Mouse (Mus musculus) urinary bladder, postnatal 4 days (tissue): Measurements from ENCODE around the gene Zbtb16.

Experiments used
- DNase-seq, 2 experiments: peaks; one replicate each; pipeline ENCODE4 v3.0.0; 2021 to 2022; ENCODE audit warnings: low spot score in 2 of 2

Zbtb16 gene

DNA sequence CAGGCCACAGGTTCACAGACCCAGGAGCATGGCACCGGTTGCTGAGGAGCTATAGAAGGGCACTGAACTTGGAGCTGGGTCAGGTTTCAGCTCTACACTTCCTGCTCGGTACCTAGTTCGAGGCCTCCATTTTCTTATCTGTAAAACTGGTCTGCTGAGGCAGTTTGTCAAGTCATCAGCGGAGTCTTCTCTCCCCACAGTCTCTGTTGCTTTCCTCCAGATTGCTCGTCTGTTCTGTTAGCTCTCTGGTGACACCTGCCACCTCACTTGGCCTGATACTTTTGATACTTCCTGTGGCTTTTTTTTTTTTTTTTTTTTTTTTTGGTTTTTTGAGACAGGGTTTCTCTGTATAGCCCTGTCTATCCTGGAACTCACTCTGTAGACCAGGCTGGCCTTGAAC is 124.2 kb downstream of the Zbtb16 start:
- no peak for DNase-seq

DNA sequence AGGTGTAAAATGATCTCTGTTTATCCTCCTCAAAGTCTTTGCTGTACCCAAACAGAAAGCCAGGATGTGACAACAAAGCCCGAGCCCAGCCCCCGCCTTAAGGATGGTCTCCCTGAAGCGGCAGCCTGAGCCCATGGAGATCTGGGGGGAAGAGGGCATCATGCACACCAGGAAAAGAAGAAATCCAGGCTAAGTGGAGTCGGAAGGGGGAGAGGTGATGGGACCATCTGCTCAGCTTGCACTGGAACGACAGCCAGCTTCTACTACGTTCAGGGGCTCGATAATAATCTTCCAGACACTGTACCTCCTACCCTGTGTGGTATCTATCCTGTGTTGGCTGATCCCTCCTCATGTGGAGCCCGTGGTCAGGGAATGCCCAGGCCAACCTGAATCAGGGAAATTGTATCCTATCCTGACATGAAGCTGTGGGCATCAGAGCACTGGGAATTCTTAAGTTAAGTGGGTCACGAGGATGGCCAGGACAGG is 124.7 kb downstream of the Zbtb16 start:
- no peak for DNase-seq

DNA sequence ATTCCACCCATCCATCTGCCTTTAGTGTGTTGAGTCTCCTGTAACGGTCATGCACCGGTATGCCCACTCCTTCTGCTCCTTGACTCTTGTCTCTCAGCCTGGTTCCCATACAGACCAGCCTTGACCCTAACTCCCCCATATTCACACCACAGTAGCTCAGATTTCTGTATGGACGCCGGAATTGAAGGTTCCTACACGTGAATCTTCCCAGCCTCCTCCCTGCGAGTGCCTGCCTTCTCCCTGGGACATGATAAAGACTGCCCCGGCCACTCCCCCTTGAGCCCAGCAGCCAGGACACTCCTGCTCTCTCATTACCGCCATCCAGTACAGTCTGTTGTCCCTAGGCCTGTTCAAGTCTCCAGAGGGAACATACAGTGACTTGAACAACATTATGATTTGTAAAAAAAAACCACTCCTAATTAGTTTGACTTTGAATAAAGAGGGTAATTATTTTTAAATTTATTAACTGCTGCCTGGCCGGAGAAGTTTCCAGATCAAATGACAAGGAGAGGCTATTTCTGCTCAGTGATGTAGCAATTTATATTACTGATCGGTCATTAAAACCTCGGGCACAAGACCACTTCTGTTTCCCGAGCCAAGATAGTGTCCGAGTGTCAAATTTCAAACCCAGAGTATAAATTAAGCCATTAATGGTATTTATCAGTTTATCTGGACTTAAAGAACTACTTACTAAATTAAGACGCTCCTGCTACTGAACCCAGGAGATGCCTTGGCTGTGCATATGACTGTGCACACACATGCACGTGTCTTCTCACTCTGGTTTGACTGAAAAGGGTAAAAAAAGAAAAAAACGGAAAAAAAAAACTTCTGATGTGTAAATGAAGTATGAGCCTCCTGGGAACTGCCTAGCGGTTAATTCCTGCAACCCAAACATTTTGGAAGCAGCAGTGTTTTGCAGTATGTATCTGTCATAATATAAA is 125.4 kb downstream of the Zbtb16 start:
- no peak for DNase-seq

DNA sequence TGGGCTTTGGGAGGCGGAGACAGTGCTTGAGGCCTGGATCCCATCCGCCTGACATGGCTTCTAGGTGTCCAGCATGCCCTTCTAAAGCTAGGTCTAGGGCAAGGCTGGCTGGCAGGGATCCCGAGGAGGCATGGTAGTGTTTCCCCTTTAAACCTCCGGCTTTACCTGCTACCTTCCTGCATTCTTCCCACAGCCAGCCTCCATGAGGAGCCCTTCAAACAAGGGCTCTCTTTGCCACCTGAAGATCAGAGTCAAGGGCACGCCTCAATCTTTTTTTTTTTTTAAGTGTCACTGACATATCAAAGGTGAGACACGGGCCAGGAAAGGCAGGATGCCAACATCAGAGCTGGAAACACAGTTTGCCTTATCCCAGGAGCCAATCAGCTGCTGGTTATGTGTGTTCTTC is 128.2 kb downstream of the Zbtb16 start:
- DNase-seq, result no peak

DNA sequence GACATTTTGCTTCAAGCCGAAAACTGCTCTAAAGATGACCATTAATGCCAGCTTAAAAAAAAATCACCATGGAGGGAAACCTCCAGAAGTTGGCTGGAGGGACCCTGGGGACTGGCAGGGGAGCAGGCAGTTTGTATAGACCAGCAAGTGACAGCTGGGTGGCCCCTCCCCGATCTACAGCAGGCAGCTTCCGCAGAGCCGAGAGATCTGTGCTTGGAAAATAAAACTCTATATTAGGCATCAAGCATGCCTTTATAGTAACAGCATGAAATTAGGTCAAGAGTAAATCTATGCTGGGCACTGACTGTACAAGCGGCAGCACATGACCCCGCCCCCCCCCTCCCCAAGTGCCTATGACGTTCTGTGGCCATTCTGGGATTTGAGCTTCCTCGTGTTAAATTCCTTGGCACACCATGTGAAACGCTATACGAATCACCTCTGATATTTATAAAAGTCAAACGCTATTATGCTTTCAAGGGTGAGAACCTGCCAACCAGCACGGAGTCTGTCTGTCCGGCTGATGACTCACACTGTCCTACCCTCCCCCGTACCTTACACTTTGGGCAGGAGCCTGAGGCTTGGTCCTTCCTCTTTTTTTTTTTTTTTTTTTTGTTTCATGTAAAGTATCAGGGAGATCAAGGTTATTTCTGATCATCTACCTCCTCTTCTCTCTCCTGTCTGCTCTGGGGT is 128.7 kb downstream of the Zbtb16 start:
- no peak for DNase-seq

DNA sequence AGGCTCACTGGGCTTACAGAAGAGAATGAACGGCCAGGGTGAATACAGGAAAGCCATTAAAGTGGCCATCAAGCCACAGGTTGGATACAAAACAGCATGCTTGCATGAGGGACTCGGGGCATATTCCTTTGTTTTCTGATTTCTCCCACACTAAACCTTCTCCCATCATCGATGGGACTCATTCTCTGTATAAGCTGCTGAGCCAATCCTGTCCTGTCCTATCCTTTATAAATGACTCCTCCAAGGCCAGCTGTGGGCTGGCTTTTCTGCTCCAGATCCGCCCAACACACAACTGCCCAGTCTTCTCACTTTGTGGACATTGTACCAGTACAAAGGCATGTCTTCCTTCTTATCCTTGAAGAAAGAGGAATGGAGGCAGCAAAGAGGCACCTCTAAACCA is 134.7 kb downstream of the Zbtb16 start:
- no peak for DNase-seq

DNA sequence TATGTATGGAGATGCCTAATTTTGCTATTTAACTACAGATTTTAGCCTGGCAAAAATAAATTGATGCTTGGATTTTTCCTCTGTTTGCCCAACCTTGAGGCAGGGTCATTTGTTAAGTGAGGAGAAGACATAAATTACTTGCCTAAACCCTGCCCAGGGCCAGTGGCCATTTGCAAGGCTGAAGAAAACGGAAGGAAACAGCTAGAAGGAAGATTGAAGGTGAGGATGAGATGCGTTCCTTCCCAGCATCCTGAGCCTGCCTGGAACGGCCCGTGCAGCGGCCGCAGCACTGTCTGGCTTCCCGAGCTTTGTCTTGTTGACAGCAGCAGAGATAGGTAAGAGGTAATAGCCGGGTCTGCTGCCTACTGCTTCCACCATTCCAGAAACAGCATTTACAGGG is 135.2 kb downstream of the Zbtb16 start:
- DNase-seq, result no peak

DNA sequence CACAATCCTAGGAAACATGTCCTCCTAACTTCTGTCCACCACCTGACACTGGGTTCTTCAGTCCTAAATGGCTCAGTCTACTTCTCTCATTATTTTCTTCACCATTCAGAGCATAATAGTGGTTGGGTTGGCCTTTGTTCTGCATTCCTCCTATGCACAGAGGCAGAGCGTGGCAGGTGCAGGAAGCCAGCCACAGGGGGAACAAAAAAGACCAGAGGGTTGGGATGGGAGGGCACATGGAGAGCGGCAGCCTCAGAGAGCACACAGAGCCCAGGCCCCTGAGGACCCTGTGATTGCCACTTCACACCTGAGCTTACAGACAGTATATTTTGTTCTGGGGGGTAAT is 138.6 kb downstream of the Zbtb16 start:
- DNase-seq, result no peak

DNA sequence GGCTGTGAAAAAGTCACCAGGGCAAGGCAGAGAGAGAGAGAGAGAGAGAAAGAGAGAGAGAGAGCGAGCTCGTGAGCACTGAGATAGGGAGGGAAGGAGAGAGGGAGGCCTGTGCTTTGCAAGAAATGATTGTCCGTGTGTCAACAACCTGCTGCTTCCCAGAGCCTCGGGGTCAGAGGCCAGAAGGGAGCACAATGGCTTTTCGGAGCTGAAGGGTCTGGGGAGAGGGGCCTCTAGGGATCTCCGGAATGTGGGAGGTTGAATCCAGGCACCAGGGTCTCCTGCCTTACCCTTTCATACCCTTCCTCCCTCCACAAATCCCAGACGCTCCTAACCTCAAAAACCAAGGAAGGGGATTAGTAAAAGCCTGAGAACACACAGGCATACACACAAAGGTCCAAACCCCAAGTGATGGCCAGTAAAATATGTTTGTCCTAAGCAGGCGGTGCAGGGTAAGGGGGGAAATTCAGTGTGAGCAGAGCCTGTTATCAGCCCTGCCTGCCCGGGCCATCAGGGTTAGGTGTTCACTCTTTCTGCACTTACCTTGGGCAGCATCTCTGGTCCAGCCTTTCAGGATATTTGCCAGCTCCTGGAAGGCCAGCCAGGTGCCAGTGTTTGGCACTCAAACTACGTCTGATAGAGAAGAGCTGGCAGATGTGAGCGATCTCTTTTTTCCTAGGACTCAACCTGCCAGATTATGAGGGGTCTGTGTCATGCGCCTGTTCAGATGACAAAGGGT is 139.1 kb downstream of the Zbtb16 start:
- DNase-seq, result no peak

DNA sequence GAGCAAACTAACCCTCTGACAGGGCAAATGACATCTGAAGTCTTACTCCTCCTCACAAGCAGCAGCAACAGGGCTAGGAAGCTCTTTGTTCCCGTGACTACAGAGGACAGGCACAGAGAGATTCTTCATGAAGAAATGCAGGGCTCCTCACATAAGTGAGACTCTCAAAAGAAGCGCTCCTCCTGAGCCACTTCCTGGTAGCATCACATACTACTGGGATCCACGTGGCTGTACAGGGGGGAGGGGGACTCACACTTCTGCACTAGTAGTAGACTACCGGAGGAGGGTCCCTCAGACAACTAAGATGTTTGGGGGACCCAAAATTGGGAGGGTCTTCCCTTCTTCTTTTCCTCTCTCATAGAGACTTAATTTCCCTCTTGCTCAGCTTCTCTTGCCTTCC is 139.7 kb downstream of the Zbtb16 start:
- no peak for DNase-seq

DNA sequence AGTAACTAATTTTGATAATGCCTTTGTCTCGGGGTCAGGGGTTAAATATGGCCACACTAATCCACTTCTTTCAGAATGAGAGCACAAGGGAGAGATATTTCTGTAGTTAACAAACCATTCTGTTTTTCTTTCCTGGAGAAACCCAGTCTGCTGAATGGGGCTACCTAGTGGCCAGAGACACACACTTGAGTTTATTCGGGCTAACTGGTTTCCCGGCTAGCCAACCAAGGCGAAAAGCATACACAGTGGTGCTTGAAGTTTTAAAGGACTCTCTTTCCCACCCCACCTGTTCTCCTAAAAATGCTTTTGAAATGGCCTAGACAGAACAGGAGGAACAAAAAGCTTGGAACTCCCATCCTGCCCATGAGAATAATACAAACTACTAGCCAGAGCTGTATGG is 140.2 kb downstream of the Zbtb16 start:
- no peak for DNase-seq

DNA sequence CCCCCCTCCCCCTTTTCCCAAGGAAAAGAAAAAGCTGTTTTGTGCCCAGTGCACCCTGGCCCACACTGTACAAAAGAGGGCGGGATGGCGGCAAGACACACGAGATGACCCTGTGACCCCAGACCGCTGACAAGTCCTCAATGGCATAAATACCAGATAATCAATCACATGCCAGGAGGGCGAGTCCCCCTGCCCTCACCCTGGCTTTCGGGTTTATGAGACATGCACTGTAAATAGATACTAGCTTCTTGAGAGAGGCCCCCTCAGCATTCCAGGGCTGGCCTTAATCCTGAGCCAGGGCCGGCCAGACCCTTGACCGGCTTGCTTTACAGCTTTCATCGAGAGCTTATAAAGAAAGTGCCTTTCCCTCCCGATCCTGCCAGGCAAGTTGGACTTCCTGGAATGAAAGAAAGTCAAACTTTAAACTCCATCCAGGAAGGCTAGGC is 141.4 kb downstream of the Zbtb16 start:
- DNase-seq, result no peak

DNA sequence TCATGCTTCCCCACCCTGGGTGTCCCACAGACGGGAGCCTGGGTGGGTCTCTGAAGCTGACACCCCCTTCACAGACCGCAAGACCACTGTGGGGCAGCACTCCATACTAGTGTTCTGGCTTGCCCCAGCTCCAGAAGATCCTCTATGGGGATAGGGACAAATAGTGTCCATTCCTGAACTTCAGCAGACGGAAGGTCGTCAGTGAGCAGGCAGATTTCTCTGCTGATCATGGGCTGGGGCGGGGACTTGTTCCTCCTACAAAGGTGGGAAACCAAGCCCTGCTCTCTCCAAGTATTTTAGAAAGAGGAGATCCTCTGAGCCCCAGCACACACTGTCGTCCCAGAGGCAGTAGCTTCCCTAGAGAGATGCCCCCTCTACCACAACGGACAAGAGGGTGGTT is 142.3 kb downstream of the Zbtb16 start:
- no peak for DNase-seq

DNA sequence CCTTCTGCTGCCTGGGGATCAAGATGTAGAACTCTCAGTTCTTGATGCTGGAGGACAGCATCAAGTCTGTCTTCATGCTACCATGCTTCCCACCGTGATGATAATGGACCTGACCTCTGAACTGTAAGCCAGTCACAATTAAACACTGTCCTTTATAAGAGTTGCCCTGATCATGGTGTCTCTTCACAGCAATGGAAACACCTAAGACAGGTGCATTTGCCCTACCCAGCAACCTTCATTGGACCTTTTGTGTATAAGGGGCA is 146.4 kb downstream of the Zbtb16 start:
- DNase-seq, result no peak

DNA sequence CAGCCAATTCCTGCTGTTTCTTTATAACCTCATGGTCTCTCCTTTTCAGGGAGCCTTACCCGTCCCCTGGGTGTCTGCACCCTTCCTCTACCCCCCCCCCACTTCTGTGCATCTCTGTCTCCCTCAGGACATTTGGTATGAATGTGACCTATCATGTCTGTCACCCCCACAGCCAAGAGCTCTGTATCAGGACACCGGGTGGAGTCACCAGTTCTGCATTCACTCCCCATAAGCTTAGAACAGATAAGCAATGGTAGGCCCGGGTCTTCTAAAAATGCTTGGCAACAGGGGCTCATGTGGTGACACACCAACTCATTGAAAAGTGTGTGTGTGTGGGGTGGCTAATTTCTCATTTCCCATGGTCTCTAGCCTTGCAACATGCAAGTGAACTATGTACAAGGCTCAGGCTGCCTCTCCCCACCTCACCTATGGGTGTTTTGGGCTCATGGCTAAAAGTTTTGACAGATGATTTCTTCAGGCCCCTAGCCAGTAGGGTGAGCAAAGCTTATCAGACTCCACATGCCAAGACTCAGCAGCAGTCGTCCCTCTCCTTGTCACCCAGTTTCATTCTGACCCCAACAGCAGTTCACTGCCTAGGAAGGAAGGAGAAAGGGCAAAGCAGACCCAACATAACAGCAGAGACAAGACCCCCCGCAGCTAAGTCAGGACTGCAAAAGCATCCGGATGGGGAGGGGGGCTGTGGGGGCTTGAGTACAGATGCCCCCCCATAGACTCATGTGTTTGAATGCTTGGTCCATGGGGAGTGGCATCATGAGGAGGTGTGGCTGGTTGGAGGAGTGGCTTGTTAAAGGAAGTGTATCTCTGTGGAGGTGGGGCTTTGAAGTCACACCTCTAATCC is 146.9 kb downstream of the Zbtb16 start:
- no peak for DNase-seq

DNA sequence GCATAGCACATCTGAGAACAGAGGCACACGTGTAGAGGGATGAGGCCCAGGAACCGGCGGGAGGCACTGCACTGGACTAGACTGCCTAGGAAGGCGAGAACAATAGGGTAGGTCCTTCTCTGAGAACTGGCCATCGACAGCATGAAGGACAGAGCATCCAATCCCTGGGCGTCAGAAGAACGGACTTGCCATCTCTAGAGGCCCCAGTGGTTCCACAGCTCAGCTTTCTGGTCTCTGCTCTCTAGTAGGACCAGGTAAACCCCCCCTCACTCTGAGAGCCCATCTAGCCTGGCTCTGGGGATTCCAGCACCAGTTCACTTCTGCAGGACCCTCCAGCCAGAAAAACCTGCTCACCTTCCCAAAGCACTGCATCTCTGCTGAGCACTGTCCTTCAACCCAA is 148.1 kb downstream of the Zbtb16 start:
- no peak for DNase-seq

DNA sequence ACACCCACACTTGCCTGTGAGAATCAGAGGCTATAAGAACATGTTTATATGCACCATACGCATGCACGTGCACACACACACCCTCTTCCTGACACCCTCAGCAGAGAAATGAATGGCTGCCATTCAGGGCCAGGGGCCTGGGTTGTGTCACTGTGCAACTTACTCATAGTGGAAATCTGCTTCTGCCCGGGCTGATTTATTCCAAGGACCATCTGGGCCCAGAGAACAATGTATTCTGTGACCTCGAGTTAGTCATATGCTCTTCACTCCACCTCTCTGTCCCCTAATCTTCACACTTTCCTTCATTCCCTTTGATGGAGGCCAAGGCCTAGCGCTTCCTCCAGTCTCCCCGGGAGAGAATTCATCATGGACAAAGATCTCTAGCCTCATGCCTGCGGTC is 150.3 kb downstream of the Zbtb16 start:
- DNase-seq, result no peak

DNA sequence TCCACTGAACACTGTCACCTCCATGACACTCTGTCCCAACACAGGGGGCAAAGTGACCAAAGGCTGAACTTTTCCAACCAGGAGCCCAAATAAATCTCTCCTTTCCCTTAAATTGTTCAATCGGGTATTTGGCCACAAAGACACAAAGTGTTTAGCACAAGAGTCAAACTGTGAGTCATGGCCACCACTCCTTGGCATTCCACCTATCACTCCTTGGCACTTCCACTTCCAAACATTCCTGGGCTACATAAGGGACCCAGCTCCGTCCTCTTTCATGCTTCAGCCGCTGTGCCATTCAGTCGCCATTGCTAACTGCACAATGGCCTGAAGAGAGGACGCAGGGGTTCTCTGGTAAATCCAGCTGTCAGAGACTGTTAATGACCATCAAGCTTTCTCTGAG is 151.9 kb downstream of the Zbtb16 start:
- no peak for DNase-seq

DNA sequence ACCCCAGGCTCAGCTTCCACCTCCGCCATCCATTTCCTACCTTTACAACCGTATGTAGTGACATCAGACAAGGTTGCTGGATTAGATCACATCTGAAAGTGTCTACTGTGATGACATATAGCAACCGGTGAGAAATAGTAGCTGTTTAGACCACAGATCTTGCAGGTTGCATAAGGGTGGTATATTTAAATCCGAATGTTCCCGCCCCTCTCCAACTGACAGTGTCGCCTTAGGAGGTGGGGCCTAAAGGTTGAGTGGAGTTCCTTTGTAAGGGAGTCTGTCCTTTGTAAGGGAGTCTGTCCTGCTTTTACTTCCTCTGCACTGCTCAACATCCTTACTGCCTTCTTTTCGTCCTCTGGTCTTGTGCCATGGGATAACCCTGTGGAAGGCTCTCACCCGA is 154.8 kb downstream of the Zbtb16 start:
- DNase-seq, result no peak

DNA sequence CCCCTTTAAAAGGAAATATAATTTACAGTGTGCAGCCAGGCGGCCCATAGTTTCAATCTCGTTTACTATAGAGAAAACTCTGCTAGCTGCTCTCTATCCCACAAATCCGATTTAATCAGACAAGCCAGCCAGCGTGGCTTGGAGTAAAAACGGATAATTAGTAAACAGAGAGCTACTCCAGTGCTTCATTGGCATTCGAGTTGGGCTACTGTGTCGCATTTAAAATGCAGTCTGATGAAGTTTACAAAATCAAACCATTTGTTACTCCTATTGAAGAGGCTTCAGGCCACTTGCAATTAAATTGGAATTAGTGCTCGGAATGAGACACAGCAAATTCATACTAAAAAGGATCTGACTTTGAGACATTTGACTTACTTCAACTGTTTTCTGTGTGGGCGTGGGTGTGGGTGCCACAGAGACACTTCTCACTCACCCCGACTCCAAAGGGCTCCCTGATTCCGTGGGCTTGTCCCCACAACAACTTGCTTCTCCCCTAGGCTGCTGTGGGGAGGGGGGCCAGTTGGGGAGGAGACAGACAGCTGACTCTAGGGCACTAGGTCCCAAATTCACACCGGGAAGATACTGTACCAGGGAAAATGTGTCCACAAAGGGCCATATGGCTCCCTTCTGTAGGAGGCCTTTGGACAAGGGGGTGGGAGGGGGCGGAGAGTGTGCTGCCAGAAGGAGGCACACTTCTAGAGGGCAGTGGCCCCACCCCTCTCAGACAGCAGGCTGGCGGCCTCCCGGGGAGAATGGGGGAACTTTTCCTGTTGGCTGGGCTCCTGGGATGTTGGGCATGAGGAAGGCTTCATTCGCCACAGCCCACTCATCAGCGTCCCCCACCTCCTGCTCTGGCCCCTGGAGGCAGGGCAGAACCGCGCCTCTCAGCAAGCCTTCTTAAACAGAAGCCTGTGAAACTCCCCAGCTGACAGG is 157.3 kb downstream of the Zbtb16 start:
- DNase-seq, result no peak
